Mouse (Mus musculus) naive thymus-derived CD4-positive, alpha-beta T cell, adult 2 months (primary cell): ENCODE results near the gene Prkn.
"Not testable (repeated sequence)": the region's sequence is repeated elsewhere in the genome, so short reads cannot be mapped to it uniquely, and the experiment has no call there.

Source experiments
- DNase-seq: peaks from one replicate; pipeline ENCODE4 v3.0.0-alpha.2; 2011; ENCODE audit warnings: low read depth

The Prkn gene

GRCm38 (mm10) chr17:11130919-11131318 lies 290.7 kb downstream of the Prkn start:
- no peak for DNase-seq

GRCm38 (mm10) chr17:11142321-11142720 lies 302.1 kb downstream of the Prkn start:
- DNase-seq, result no peak

GRCm38 (mm10) chr17:11156119-11156518 lies 315.9 kb downstream of the Prkn start:
- DNase-seq, result no peak

- DNase-seq, result no peak
Observed at GRCm38 (mm10) chr17:11157536-11157935, 317.4 kb downstream of the Prkn start.

GRCm38 (mm10) chr17:11161436-11161835 lies 321.3 kb downstream of the Prkn start:
- DNase-seq, result no peak

GRCm38 (mm10) chr17:11162770-11163169 lies 322.6 kb downstream of the Prkn start:
- no peak for DNase-seq

GRCm38 (mm10) chr17:11187356-11187755 lies 347.2 kb downstream of the Prkn start:
- no peak for DNase-seq

- DNase-seq, result no peak
Observed at GRCm38 (mm10) chr17:11188494-11188893, 348.3 kb downstream of the Prkn start.

- DNase-seq, result no peak
Observed at GRCm38 (mm10) chr17:11190306-11190705, 350.1 kb downstream of the Prkn start.

GRCm38 (mm10) chr17:11198134-11198533 lies 357.9 kb downstream of the Prkn start:
- DNase-seq, result no peak

- DNase-seq, result not testable (repeated sequence)
Observed at GRCm38 (mm10) chr17:11209063-11209462, 368.9 kb downstream of the Prkn start.

- no peak for DNase-seq
Observed at GRCm38 (mm10) chr17:11211006-11211405, 370.8 kb downstream of the Prkn start.

- no peak for DNase-seq
Observed at GRCm38 (mm10) chr17:11211591-11211990, 371.4 kb downstream of the Prkn start.

- no peak for DNase-seq
Observed at GRCm38 (mm10) chr17:11213689-11214088, 373.5 kb downstream of the Prkn start.

GRCm38 (mm10) chr17:11229011-11229410 lies 388.8 kb downstream of the Prkn start:
- DNase-seq, result no peak

- no peak for DNase-seq
Observed at GRCm38 (mm10) chr17:11229426-11229825, 389.2 kb downstream of the Prkn start.

- DNase-seq, result no peak
Observed at GRCm38 (mm10) chr17:11230604-11231395, 390.6 kb downstream of the Prkn start.

- no peak for DNase-seq
Observed at GRCm38 (mm10) chr17:11235273-11235672, 395.1 kb downstream of the Prkn start.

- no peak for DNase-seq
Observed at GRCm38 (mm10) chr17:11245040-11245439, 404.9 kb downstream of the Prkn start.

GRCm38 (mm10) chr17:11249216-11249615 lies 409.0 kb downstream of the Prkn start:
- DNase-seq, result no peak

GRCm38 (mm10) chr17:11260663-11261062 lies 420.5 kb downstream of the Prkn start:
- DNase-seq, result no peak

- DNase-seq, result no peak
Observed at GRCm38 (mm10) chr17:11261679-11262078, 421.5 kb downstream of the Prkn start.

GRCm38 (mm10) chr17:11267951-11268350 lies 427.8 kb downstream of the Prkn start:
- DNase-seq, result no peak

GRCm38 (mm10) chr17:11270179-11270578 lies 430.0 kb downstream of the Prkn start:
- no peak for DNase-seq
